Mouse (Mus musculus) embryonic facial prominence, embryonic 11.5 days (tissue): Measurements from ENCODE around the gene Robo1. TPM values are rescaled to one million over a fixed set of nuclear protein-coding genes. Genes with fewer than 3 reads are reported as not detected.

Source experiments
- ATAC-seq: fragments of 200-750 bp; cut with Nextera tagmentation; replicated peaks from 2 replicates; pipeline ENCODE4 v1.8.0; 2017; ENCODE audit warnings: low read depth; ENCODE audit not compliant: insufficient number of reproducible peaks, low FRiP score, low TSS enrichment
- DNase-seq: peaks from one replicate; pipeline ENCODE4 v3.0.0-alpha.2; 2015; ENCODE audit warnings: low spot score
- H3K27ac ChIP-seq: fragments of 300-500 bp; sonication (generic); replicated peaks from 2 replicates; pipeline ENCODE4 v1.5.1; 2014; ENCODE audit warnings: mild to moderate bottlenecking, low read depth, low read length, control low read depth
- H3K27me3 ChIP-seq: fragments of 300-500 bp; sonication (generic); 2 replicates; pipeline ENCODE4 v1.6.1; 2014; ENCODE audit warnings: mild to moderate bottlenecking, low read length, moderate library complexity, mixed read lengths; ENCODE audit not compliant: control insufficient read depth, insufficient read depth
- H3K36me3 ChIP-seq: fragments of 300-500 bp; sonication (generic); replicated peaks from 2 replicates; pipeline ENCODE4 v1.6.1; 2014; ENCODE audit warnings: low read depth, mild to moderate bottlenecking, low read length, moderate library complexity, mixed read lengths; ENCODE audit not compliant: control insufficient read depth, insufficient read depth
- H3K4me1 ChIP-seq: fragments of 300-500 bp; sonication (generic); 2 replicates; pipeline ENCODE4 v1.6.1; 2014; ENCODE audit warnings: low read length, mixed read lengths; ENCODE audit not compliant: control insufficient read depth, insufficient read depth
- H3K4me2 ChIP-seq: fragments of 300-500 bp; sonication (generic); 2 replicates; pipeline ENCODE4 v1.6.1; 2014; ENCODE audit warnings: low read depth, mild to moderate bottlenecking, control low read depth, low read length, moderate library complexity
- H3K4me3 ChIP-seq: fragments of 300-500 bp; sonication (generic); 2 replicates; pipeline ENCODE4 v1.5.1; 2014; ENCODE audit warnings: low read depth, low read length, control low read depth
- H3K9ac ChIP-seq: fragments of 300-500 bp; sonication (generic); replicated peaks from 2 replicates; pipeline ENCODE4 v1.6.1; 2014; ENCODE audit warnings: mild to moderate bottlenecking, control low read depth, low read length
- H3K9me3 ChIP-seq: fragments of 300-500 bp; sonication (generic); replicated peaks from 2 replicates; pipeline ENCODE4 v1.6.1; 2016; ENCODE audit warnings: mild to moderate bottlenecking, low read length, inconsistent platforms, mixed read lengths; ENCODE audit not compliant: control insufficient read depth
- WGBS: fragments of 180-500 bp; shearing (Covaris S2); extraction: QIAGEN DNeasy Blood & Tissue Kit; methylation state at CpG from one replicate; pipeline ENCODE4 v1.1.7; 2014; 5-methylcytosine and 5-hydroxymethylcytosine counted together
- polyA plus RNA-seq: library from polyadenylated mRNA; unstranded; fragments of >200 nt; fragmentation: Nextera tagmentation; extraction: Ambion mirVana; gene quantifications from 2 replicates; pipeline ENCODE4 v1.2.1, GENCODE M21; 2014

Robo1 gene
- polyA plus RNA-seq, 1 experiment from 2014 or later = 50.0 TPM

DNA sequence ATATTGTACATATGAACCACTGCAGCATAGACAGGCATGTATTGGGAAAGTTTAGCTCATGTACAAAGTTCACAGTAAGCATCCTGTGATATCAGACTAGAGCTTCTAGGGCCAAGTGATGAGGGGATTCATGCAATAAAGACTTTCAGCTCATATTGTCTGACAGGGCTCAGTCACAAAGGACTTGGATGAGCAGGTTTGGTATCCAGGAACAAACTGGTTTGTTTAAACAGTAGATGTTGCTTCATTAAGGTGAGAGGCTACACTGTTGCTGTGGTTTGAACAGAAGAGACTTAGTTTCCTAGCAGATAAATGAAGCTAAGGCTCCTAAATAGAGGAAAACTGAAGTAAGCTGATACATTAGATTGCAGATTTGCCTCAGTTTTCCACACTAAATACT is 626.8 kb downstream of the Robo1 start:
- no peak overlapping the region for H3K4me2 ChIP-seq
- no peaks in the 10 kb centered on the region for H3K9me3 ChIP-seq
- ATAC-seq (no peak), DNase-seq (no peak)
- no peaks in the 10 kb centered on the region for H3K27me3 ChIP-seq
- H3K36me3 ChIP-seq = no peaks in the 10 kb centered on the region
- no peak overlapping the region for H3K27ac ChIP-seq
- H3K4me3 ChIP-seq = no peak overlapping the region
- no peaks in the 10 kb centered on the region for H3K4me1 ChIP-seq
- no peak overlapping the region for H3K9ac ChIP-seq

GRCm38 (mm10) chr16:72937183-72937582 is 629.1 kb downstream of the Robo1 start:
- H3K4me3 ChIP-seq = no peak overlapping the region
- no peaks in the 10 kb centered on the region for H3K4me1 ChIP-seq
- no peak overlapping the region for H3K27ac ChIP-seq
- H3K9ac ChIP-seq = no peak overlapping the region
- H3K9me3 ChIP-seq = no peaks in the 10 kb centered on the region
- DNase-seq (no peak), ATAC-seq (no peak)
- H3K27me3 ChIP-seq = no peaks in the 10 kb centered on the region
- no peak overlapping the region for H3K4me2 ChIP-seq
- 42% methylated on average over 3 of the region's 3 CpGs for WGBS
- H3K36me3 ChIP-seq = no peaks in the 10 kb centered on the region

DNA sequence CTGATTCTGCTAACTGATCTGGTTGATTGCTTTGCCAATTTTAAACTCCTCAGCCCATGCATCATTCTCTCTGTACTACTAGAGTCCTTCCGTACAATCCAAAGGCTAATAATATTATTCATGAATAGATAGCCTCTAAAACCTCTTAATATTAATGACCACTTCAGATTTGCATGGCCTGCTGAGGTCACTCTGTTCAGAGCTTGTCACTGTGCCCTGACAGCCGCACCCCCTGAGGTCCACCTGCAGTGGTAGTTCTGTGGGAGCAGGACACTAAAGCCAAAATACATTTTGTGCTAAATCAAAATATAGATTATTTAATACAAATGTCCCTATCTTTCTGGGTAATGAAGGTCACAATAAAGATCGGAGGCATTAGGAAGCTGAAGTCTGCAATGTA is 631.8 kb downstream of the Robo1 start:
- Histone ChIP-seq H3K27me3 (no peaks in the 10 kb centered on the region), H3K4me2 (no peak overlapping the region), H3K36me3 (no peaks in the 10 kb centered on the region), H3K9me3 (no peaks in the 10 kb centered on the region), H3K27ac (no peak overlapping the region), H3K9ac (no peak overlapping the region), H3K4me1 (no peaks in the 10 kb centered on the region), H3K4me3 (no peak overlapping the region)
- DNase-seq = no peak
- WGBS = 94% methylated on average over 3 of the region's 3 CpGs
- ATAC-seq = no peak

GRCm38 (mm10) chr16:72940786-72941185 is 632.7 kb downstream of the Robo1 start:
- no peak overlapping the region for H3K27ac ChIP-seq
- H3K36me3 ChIP-seq = no peaks in the 10 kb centered on the region
- H3K27me3 ChIP-seq = no peaks in the 10 kb centered on the region
- ATAC-seq (no peak), DNase-seq (no peak)
- no peak overlapping the region for H3K4me3 ChIP-seq
- 94% methylated on average over 8 of the region's 8 CpGs for WGBS
- H3K4me1 ChIP-seq = no peaks in the 10 kb centered on the region
- no peaks in the 10 kb centered on the region for H3K9me3 ChIP-seq
- H3K9ac ChIP-seq = no peak overlapping the region
- no peak overlapping the region for H3K4me2 ChIP-seq

GRCm38 (mm10) chr16:72944403-72944802 is 636.3 kb downstream of the Robo1 start:
- ATAC-seq (no peak), DNase-seq (no peak)
- no peaks in the 10 kb centered on the region for H3K4me1 ChIP-seq
- H3K9ac ChIP-seq = no peak overlapping the region
- H3K9me3 ChIP-seq = no peaks in the 10 kb centered on the region
- H3K4me2 ChIP-seq = no peak overlapping the region
- no peaks in the 10 kb centered on the region for H3K27me3 ChIP-seq
- no peaks in the 10 kb centered on the region for H3K36me3 ChIP-seq
- H3K27ac ChIP-seq = no peak overlapping the region
- H3K4me3 ChIP-seq = no peak overlapping the region
- 94% methylated on average over 4 of the region's 4 CpGs for WGBS

DNA sequence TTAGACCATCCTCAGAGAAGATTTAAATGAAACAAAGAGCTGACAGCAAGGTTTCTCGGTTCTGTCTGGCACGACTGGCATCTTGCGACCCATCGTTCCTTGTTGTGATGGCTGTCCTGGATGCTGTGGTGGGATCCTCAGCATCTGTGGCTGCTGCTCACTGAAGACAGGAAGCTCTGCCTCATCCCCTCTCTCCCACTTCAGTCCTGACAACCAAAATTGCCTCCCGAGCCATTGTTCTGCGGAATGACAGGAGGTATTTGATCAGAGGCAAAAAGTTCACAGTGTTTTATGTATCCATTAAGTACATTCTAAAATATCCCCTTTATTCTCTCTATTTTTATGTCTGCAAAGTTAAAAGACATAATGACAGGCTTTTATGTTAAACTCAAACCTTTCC is 643.9 kb downstream of the Robo1 start:
- H3K9me3 ChIP-seq = no peaks in the 10 kb centered on the region
- DNase-seq = no peak

GRCm38 (mm10) chr16:72959018-72959702 is 651.1 kb downstream of the Robo1 start:
- Histone ChIP-seq H3K9me3 (no peaks in the 10 kb centered on the region), H3K4me1 (no peaks in the 10 kb centered on the region), H3K9ac (no peak overlapping the region), H3K4me2 (no peak overlapping the region), H3K27ac (no peak overlapping the region), H3K27me3 (no peaks in the 10 kb centered on the region), H3K36me3 (peaks cover 3% of the 10 kb centered on the region), H3K4me3 (no peak overlapping the region)
- 73% methylated on average over 11 of the region's 11 CpGs for WGBS
- ATAC-seq = no peak
- no peak for DNase-seq

More for the DNA sequence above, 643.9 kb downstream of the Robo1 start:
- H3K4me2 ChIP-seq = no peak overlapping the region
- H3K27ac ChIP-seq = no peak overlapping the region
- no peaks in the 10 kb centered on the region for H3K4me1 ChIP-seq
- H3K36me3 ChIP-seq = no peaks in the 10 kb centered on the region
- H3K27me3 ChIP-seq = no peaks in the 10 kb centered on the region
- WGBS = 77% methylated on average over 6 of the region's 6 CpGs
- no peak overlapping the region for H3K9ac ChIP-seq
- H3K4me3 ChIP-seq = no peak overlapping the region
- ATAC-seq = no peak

GRCm38 (mm10) chr16:72959823-72960222 is 651.7 kb downstream of the Robo1 start:
- no peak for DNase-seq
- WGBS = 86% methylated on average over 6 of the region's 6 CpGs
- Histone ChIP-seq H3K9ac (no peak overlapping the region), H3K27me3 (no peaks in the 10 kb centered on the region), H3K4me1 (no peaks in the 10 kb centered on the region), H3K9me3 (no peaks in the 10 kb centered on the region), H3K27ac (no peak overlapping the region), H3K4me3 (no peak overlapping the region), H3K4me2 (no peak overlapping the region), H3K36me3 (peaks cover 3% of the 10 kb centered on the region)
- no peak for ATAC-seq
